Mouse (Mus musculus): ENCODE data around the gene Acss2.
A peak's percentile ranks its signal among the peaks of the same experiment; 100 is the strongest.
"Not testable (repeated sequence)": the region's sequence is repeated elsewhere in the genome, so short reads cannot be mapped to it uniquely, and the experiment has no call there.

The Acss2 gene

DNA sequence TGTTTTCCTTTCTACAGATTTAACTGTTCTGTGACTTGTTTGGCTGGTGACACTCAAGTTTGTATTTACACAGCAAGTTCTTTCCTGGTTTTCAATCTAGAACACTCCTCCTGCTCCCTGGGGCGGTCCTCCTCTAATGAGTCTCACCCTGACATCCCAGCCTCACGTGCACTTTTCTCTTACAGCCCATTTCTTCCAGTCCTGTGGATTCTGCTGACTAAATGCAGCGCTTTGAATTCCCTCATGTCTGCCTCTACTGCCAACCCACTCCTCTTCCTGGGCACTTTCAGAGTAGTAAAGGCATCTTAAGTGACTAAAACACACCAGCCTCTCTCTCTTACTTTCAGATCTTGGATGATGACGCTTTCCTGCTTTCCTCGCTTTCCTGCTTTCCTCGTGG is 73.9 kb downstream of the Acss2 start:
- DNase-seq, result no peak

DNA sequence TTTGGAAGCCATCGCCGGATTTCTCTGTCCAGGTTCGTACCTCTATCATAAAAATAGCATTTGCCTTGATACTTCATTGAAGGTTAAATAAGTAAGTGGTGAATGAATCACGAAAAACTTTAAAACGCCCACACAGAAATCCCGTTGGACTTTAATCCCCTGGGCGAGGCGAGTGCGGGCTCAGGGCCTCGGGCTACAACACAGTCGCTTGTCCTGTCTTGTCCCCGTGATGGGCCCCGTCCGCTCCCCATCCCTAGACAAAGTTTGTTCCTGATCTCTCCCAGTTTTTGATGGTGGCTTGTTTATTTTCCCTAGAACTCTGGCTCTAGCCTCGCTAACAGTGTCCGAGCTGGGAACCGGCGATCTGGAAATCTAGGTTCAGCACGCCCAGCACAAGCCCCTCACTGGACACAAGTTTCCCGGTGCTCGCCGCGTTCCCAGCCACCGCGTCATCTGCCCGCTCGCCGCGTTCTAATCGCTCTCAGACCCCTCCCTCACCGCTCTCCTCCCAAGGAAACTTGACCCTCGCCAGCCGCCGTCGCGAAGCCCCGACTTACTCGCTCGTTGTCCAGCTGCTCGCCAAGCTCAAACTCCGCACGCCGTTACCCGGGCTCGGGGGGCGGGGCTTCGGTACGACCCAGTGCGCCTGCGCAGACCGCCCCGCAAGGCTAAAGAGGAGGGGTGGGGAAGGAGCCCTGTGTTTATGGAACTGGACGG is 74.5 kb downstream of the Acss2 start, which contains the start of gene Gss:
Gene Gss (minus strand): TSS at position 674 of the 717 bp plus-strand sequence.
- DNase-seq, result peak; percentile 94 to 97

DNA sequence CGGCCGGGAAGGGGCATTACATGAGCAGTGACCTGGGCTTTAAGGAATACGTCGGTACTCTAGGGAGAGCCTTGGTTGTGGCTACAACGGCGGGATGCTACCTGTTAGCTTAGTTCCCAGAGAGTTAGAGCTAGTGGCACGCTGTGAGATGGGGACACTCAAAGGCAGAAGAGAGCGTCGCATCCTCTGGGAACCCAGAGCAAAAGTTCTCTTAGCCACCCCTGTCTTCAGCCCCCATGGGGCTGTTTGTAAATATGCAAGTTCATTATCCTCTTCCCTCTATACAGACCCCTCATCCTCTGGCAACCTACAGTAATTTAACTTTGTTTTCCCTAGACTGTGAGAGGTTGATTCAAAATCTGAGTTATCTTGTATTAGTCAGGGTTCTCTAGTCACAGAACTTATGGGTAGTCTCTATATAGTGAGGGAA is 75.1 kb downstream of the Acss2 start:
- no peak for DNase-seq

DNA sequence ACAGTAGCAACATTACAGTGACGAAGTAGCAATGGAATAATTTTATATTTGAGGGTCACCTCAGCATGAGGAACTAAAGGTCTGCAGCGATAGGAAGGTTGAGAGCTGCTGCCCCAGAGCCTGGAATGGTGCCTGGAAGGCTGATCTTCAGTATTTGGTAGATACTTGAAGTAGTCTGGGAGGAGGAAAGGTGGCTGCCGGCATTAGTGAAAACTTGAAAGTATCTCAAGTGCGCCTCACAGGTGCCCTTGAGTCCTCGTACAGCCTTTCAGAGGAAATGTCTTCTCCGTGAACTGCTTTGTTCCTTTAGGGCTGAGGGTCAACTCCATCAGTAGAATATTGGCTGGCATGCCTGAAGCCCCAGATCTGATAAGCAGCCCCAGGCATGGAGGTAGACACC is 77.8 kb downstream of the Acss2 start:
- no peak for DNase-seq

DNA sequence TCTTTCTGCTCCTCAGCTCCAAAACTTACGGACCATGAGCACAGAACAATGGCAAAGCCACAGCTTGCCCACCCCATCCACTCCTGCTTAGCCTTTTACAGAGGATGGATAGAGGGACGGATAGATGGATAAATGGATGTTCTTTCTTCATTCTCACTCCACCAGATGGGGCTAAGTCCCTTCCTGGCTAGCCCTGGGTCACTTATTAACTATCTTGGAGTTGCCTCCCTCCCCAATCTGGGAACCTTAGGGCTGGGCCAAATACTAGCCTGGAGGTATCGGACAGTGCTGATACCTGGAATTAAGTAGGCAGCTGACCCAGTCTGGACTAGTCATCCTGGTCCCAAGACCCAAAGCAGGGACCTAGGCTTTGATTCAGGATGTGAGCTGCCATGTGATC is 86.0 kb downstream of the Acss2 start:
- DNase-seq, result no peak

DNA sequence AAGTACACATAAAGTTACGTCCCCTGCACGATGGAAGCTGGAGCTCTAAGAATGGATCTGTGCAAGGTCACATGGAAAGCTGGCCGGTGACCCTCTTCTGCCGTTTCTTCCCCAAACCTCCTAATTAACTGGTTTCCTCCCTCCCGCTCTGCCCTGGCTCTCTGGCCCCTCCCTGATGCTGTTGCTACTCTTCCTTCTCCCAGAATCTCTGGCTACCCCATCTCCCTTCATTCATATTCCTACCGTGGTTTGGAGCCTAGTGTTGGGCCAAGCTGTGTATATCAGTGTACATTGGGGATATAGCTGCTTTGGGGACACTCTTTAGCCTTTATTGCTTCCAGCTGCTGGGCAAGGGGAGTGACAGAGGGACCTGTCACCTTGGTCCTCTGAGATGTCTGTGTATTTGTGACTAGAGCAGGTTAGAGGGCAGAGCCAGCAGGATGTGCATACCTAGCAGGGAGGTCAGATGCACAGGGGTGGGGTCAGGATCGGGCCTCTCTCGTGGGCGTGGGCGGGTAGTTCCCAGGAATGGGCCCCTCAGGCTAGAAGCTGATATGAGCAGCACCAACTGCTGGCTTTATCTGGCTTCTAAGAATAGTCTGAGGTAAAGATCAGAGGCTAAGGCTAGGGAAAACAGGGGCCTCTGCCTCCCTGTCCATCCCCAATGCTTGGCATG is 87.0 kb downstream of the Acss2 start:
- no peak for DNase-seq

DNA sequence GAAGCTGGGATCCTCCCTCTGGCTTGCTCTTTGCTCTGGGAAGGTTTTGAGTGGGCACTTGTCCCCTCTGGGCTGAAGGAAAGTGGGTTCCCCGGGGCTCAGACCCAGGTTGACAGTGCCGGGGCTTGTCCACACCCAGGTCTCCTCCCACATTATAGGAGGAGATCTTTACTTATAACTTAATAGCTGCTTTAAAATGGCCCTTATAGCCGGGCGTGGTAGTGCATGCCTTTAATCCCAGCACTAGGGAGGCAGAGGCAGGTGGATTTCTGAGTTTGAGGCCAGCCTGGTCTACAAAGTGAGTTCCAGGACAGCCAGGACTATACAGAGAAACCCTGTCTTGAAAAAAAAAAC is 87.5 kb downstream of the Acss2 start:
- DNase-seq, result not testable (repeated sequence)

DNA sequence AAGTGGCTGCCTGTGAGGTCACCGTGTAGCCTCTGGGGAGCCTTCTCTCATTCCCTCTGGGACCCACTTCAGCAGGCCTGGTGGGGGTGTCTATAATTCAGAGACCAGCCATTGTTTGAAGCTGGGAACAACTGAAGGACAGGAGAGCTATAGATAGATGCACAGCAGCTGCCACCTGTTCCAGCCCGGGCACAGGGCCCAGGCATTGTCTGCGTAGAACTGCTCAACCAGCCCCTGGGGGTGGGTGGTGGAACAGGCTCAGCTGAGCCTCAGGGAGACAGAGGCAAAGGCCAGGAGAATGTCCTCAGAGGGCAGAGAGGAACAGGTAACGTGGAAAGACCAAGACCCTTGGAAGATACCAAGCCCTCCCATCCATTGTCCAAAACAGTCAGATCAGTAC is 88.6 kb downstream of the Acss2 start:
- DNase-seq, result no peak

DNA sequence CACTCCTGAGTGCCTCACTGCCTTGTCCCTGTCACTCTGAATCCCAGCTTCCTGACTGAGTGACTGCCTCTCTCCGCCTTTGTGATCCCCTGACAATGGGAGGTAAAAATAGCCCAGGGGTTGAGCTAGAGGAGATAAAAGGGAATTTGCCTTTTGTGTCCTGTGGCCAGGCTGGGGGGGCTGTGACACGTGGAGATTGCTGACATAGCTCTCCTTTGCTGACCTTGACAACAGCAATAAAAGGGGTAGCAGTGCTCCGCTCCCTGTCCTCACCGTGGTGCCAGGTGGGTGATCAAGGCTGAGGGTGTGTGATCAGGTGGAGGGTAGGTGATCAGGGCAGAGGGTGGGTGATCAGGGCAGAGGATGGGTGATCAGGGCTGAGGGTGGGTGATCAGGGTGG is 93.2 kb downstream of the Acss2 start, which contains the start of gene Myh7b:
Gene Myh7b (plus strand): TSS at position 235 of the 400 bp plus-strand sequence.
- DNase-seq, result no peak

DNA sequence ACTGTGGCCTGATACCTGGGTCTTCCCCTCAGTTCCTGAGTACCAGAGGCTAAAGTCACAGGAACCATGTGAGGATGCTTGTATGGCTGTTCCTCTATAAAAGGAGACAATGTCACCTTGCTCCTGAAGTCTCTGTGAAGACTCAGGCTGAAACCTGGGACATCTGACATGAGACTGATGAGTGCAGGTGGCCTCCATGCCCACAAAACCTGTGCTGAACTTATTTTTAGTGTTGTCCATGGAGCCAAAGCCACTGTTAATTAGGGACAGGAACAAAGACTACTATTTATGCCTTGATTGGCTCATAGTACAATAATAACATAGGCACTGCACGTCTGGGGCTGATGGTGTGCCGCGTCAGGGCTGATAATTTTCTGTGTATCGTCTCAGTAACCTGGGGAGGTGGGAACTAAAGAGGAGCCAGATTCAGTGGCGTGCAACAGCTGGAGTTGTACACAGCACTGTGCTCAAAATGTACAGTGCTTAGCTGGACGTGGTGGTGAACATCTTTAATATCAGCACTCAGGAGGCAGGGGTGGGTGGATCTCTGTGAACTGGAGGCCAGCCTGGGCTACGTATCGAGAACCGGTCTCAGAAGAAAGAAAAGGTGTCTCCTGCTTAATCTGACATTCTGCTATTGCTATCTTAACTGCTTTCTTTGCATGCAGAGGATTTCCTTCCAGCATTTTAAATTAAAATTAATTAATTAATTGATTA is 94.2 kb downstream of the Acss2 start:
- DNase-seq, result no peak

DNA sequence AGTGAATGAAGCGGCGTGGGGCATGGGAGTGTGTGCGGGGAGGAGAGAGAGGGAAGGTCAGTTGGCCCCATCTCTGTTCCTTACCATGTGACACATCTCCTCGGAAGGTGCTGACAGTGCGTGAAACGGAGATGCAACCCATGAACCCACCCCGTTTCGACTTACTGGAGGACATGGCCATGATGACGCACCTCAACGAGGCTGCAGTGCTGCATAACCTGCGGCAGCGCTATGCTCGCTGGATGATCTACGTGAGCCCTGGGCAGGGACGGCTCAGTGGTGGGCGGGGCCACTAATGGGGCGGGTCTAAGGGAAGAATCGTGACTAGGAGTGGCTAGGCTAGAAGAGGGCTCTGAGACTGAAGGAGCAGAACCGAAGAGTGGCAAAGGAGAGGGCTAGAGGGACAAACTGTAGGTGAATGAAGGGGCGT is 95.6 kb downstream of the Acss2 start:
- DNase-seq, result peak; percentile 51 to 61

DNA sequence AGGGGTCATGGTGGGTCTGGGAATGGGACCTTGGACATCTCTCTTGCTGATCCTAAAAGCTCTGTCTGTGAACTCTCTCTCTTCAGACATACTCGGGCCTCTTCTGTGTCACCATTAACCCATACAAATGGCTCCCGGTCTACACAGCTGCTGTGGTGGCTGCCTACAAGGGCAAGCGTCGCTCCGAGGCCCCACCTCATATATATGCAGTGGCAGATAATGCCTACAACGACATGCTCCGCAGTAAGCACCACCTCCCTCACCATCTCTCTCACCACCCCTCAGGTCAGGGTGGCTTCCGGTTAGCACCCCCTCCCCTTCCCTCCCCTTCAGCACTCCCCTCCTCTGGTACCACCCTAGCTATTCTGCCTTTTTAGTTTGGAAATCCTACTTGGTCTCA is 96.2 kb downstream of the Acss2 start:
- DNase-seq, result no peak

DNA sequence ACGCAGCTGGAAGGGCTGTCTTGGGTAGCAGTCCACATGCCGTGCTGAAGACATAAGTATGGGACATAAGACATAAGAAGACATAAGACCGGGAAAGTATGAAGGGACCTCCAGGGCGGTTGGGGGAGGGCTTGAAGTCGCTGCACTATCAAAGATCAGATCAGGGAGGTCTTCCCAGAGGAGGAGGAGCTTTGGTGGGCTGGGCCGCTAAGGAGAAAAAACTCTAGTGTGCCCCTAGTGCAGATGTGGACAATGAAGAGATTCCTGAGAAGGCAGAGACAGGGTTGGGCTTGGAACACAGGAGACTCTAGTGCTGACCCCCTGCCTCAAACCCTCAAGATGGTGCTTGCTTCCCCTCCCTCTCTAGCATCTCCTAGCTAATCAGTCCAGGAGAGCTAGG is 99.2 kb downstream of the Acss2 start:
- DNase-seq, result no peak

DNA sequence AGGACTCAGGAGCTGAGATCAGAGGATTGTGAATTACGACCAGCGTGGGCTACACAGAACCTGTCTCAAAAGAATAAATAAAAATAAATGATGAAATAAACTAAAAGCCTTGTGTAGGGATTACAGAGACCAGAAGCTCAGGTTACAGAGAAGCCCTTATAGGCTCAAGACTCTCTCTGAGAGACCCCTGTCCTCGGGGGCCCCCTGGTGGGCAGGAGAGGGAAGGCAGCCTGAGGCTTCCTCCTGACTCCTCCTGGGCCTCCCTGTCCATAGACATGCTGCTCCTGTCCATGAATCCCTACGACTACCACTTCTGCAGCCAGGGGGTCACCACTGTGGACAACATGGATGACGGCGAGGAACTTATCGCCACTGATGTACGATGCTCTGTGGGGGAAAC is 102.1 kb downstream of the Acss2 start:
- DNase-seq, result peak; percentile 84 to 88

DNA sequence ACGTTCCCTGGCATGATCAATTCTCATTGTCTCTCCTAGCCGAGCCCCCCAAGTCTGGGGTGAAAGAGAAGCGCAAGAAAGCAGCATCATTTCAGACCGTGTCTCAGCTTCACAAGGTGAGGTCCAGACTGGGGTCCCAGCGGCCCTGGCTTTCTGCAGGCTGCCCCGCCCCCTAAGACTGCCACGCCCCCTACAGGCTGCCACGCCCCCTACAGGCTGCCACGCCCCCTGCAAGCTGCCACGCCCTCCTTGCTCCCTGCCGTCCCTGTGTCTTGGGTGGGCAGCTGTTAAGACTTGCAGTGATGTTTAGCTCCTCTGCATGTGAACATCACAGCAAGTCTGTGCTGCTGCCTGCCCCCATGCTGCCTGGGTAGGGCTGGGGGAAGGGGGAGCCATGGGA is 104.9 kb downstream of the Acss2 start:
- DNase-seq, result no peak

DNA sequence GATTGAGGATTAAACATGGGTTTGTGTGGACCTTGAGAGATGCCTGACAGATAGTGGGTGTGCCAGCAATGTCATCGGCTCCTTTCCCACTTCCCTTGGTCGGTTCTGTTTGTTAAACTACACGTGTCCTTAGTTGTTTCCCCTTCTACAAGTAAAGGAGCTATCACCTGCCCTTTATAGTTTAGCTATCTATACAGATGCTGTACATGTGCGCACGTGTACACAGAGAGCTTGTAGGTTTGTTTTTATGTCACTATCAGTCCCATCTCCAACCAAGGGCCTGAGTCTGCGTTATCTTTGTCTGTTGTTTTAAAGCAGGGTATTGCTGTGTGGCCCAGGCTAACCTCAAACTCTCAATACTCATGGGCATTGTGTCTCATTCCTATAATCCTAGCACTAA is 106.2 kb downstream of the Acss2 start:
- no peak for DNase-seq

DNA sequence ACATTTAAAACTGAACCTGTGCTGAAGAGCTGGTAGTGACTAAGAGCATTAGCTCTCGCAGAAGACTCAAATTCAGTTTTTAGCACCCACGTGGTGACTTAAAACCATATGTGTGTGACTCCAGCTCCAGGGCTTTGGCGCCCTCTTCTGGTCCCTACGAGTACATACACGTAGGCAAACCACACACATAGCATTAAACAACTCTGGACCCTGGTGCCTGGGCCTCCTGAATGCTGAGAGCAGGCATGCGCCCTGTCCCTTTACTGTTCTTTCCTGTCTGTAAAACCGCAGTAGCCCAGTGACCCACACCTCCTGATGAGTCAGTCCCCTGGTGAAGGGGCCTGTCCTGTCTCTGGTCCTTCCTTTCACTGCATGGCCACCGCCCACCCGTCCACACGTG is 107.0 kb downstream of the Acss2 start:
- DNase-seq, result no peak

DNA sequence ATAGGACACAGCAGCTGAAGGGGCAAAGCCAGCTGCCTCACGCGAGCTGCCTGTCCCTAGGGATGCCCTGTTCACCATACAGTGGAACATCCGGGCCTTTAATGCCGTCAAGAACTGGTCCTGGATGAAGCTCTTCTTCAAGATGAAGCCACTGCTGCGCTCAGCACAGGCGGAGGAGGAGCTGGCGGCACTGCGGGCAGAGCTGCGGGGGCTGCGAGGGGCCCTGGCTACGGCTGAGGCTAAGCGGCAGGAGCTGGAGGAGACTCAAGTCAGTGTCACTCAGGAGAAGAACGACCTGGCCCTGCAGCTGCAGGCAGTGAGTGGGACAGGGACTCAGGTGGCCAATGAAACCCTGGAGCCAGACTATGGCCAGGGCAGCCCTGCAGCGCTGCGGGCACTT is 108.5 kb downstream of the Acss2 start:
- DNase-seq, result no peak

DNA sequence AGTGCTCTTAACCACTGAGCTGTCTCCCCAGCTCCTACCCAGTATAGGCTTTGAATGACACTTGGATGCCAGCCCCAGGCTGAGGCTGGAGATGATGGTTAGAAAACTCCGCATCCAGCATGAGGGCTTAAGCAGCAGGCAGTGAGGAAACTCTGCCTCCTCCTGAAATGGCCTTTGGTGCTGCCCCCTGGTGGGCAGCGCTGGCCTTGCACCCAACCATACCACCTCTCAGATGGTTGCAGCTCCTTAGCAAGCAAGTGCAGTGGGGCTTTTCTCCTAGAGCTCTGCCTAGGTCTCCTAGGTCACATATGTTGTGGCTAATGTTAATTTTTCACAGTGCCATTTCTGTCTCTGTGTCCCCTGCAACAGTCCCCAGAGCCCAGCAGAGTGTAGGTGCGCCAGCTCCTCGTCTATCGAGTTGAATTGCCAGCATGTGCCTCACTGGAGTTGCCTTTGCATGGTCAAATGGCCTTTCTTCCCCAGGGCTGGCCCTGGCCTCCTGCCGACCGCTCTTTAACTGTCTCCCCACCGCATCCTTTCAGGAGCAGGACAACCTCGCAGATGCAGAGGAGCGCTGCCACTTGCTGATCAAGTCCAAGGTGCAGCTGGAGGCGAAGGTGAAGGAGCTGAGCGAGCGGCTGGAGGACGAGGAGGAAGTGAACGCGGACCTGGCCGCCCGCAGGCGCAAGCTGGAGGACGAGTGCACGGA is 109.4 kb downstream of the Acss2 start:
- DNase-seq, result peak; percentile 70 to 72

DNA sequence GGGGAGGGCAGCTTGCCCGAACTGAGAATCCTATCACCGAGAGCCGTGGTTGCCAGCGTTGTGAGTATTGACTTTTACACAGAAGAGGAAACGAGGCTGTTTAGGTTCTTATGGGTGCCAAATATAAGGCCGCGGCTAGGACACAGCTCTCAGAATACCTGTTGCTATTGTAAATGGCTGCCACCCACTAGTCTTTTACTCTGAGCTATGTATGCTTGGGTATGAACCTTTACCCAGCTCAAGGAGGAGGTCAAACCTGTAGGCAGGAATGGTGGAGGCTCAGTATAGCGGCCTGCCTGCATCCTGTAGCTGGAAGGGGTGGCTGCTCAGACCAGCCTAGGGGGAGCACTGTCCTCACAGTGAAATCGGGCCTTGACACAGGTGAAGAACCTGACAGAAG is 110.4 kb downstream of the Acss2 start:
- no peak for DNase-seq

DNA sequence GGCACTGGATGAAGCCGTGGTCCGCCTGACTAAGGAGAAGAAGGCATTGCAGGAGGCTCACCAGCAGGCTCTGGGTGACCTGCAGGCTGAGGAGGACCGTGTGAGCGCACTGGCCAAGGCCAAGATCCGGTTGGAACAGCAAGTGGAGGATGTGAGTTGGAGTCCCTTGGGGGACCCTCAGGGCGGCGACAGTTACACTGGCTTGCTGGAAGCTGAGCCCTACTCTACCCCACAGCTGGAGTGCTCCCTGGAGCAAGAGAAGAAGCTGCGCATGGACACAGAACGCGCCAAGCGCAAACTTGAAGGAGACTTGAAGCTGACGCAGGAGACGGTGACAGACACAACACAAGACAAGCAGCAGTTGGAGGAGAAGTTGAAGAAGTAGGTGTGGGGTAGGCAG is 110.8 kb downstream of the Acss2 start:
- no peak for DNase-seq

DNA sequence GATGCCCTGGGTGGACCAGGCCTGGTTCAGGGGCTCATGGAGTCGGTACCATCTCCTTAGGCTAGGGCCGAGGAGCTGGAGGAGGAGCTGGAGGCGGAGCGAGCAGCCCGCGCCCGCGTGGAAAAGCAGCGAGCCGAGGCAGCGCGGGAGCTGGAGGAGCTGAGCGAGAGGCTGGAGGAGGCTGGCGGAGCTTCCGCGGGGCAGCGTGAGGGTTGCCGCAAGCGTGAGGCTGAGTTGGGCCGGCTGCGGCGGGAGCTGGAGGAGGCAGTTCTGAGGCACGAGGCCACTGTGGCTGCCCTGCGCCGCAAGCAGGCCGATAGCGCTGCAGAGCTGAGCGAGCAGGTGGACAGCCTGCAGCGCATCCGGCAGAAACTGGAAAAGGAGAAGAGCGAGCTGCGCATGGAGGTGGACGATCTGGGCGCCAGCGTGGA is 111.5 kb downstream of the Acss2 start:
- no peak for DNase-seq

DNA sequence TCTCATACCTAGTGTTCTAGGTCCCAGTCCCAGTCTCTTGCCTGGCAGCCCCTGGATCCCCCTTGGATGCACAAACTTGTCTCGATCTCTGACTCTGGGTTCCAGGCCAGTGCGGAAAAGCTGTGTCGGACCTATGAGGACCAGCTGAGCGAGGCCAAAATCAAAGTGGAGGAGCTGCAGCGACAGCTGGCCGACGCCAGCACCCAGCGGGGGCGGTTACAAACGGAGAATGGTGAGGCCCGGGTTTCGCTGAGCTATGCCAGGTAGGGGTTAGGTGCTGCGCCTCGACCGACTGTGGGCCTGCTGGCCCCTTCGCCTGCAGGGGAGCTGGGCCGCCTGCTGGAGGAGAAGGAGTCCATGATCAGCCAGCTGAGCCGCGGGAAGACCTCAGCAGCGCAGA is 112.4 kb downstream of the Acss2 start:
- DNase-seq, result no peak
